Mouse (Mus musculus) small intestine, adult 2 months (tissue): Measurements from ENCODE around the gene Gm21962. TPM values are rescaled to one million over a fixed set of nuclear protein-coding genes. Genes with fewer than 3 reads are reported as not detected.

Experiments
- H3K27ac ChIP-seq: fragments of 200-500 bp; 2 replicates; pipeline ENCODE4 v1.5.1; 2012; ENCODE audit warnings: low read depth, low read length, control low read depth, inconsistent platforms; ENCODE audit not compliant: insufficient read depth
- H3K27me3 ChIP-seq: fragments of 200-500 bp; 2 replicates; pipeline ENCODE4 v1.6.1; 2012; ENCODE audit warnings: mild to moderate bottlenecking, moderate library complexity, low read length, inconsistent platforms; ENCODE audit not compliant: control insufficient read depth, insufficient read depth
- H3K36me3 ChIP-seq: fragments of 200-500 bp; 2 replicates; pipeline ENCODE4 v1.6.1; 2012; ENCODE audit warnings: mild to moderate bottlenecking, low read length, control low read depth, inconsistent platforms; ENCODE audit not compliant: control insufficient read depth, insufficient read depth
- H3K4me1 ChIP-seq: fragments of 200-500 bp; 2 replicates; pipeline ENCODE4 v1.6.1; 2012; ENCODE audit warnings: low read length, inconsistent platforms, mixed read lengths; ENCODE audit not compliant: control insufficient read depth, insufficient read depth, insufficient read length
- H3K4me3 ChIP-seq: fragments of 200-500 bp; 2 replicates; pipeline ENCODE4 v1.5.1; 2012; ENCODE audit warnings: low read depth, mild to moderate bottlenecking, control low read depth, inconsistent platforms, low read length, moderate library complexity
- CTCF ChIP-seq: fragments of 200-500 bp; IDR thresholded peaks from 2 replicates; pipeline ENCODE4 v1.5.1; 2012; ENCODE audit warnings: low read depth, mild to moderate bottlenecking, control low read depth, inconsistent platforms, low read length, moderate library complexity, mixed read lengths; ENCODE audit not compliant: insufficient replicate concordance, insufficient read length; ENCODE audit errors: extremely low read depth
- POLR2A ChIP-seq: fragments of 200-500 bp; IDR thresholded peaks from 2 replicates; pipeline ENCODE4 v1.6.1; 2012; ENCODE audit warnings: low read depth, mild to moderate bottlenecking, control low read depth, inconsistent platforms, low read length, moderate library complexity
- WGBS: fragments of 180-500 bp; shearing (Covaris S2); methylation state at CpG from one replicate; pipeline ENCODE4 v1.1.7; 2018; 5-methylcytosine and 5-hydroxymethylcytosine counted together
- polyA plus RNA-seq: library from polyadenylated mRNA; depleted of rRNA; stranded (reverse); fragments of >200 nt; gene quantifications from 2 replicates; pipeline ENCODE4 v1.2.3, GENCODE M21; 2012

Gene Gm21962
- polyA plus RNA-seq, 1 experiment = not detected

DNA sequence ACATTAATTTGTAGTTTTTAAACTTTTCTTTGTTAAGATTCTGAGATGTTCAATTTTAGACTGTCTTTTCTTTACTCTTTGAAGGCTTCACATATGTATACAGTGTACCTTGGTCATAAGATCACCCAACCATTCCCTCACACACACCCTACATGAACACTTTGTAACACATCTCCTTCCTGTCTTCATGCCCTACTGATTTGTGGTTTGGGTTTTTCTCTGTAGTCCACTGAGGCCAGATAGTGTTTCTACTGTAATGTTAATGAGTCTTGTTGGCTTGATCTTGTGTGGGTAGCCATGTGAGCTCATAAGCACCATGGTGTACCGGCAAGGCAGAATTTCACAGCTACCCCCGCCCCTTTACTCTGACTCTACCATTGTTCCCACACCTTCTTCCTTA is 18.5 kb upstream of the Gm21962 start:
- Histone ChIP-seq H3K4me3 (no peak overlapping the region), H3K27ac (no peak overlapping the region), H3K36me3 (no peaks in the 10 kb centered on the region), H3K27me3 (no peaks in the 10 kb centered on the region), H3K4me1 (no peaks in the 10 kb centered on the region)
- 87% methylated on average over 2 of the region's 2 CpGs for WGBS
- no peak for TF ChIP-seq POLR2A
- no peak for TF ChIP-seq CTCF

GRCm38 (mm10) chr3:137680923-137681322 is 9.6 kb downstream of the Gm21962 start:
- 14% methylated on average over 3 of the region's 3 CpGs for WGBS
- H3K4me1 ChIP-seq = no peaks in the 10 kb centered on the region
- no peak overlapping the region for H3K27ac ChIP-seq
- no peaks in the 10 kb centered on the region for H3K36me3 ChIP-seq
- no peak overlapping the region for H3K4me3 ChIP-seq
- TF ChIP-seq POLR2A (no peak), CTCF (no peak)
- H3K27me3 ChIP-seq = no peaks in the 10 kb centered on the region

DNA sequence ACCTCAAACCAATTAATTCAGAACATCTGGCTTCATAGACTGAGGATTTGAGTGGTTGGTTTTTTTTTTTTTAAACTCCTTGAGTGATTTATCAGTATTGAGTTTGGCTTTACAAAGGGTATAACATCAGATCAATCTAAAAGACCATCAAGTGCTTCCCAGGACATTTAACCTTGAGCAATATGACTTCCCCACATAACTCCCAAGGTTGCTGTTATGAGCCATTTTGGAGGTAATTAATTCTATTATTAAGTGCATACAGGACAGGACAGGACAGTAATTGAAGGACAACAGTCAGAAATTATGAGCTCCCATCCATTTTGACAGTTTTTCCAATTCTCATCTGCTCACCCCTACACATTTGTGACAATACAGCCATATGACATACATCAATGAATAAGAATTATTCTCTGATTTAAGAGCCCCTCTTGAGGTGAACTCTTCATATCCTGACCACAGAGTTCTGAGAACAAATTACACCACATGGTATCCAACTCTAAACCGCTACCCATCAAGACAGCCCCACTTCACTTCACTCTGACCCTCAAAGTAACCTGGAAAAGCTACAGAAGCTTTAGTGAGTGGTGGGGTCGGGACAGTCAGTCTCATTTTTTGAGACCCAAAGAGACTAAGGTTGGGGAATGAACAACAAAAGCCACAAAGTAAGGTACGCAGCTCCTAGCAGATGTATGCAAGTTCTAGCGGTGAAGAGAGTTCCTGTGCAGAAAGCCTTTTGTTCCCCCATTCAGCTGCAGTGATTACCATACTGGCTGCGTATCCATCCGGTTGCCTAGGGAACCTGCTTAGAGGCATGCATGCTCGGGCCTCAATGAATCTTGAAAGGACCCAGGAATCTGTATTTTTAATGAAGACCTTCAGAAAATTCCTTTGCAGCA is 11.8 kb downstream of the Gm21962 start:
- no peak for TF ChIP-seq CTCF
- no peak for TF ChIP-seq POLR2A
- no peaks in the 10 kb centered on the region for H3K27me3 ChIP-seq
- 53% methylated on average over 7 of the region's 7 CpGs for WGBS
- H3K4me1 ChIP-seq = no peaks in the 10 kb centered on the region
- no peaks in the 10 kb centered on the region for H3K36me3 ChIP-seq
- no peak overlapping the region for H3K4me3 ChIP-seq
- no peak overlapping the region for H3K27ac ChIP-seq

- H3K4me1 ChIP-seq = no peaks in the 10 kb centered on the region
These were observed 12.6 kb downstream of the Gm21962 start for GRCm38 (mm10) chr3:137683807-137684403.

GRCm38 (mm10) chr3:137686932-137687331 is 15.6 kb downstream of the Gm21962 start:
- Histone ChIP-seq H3K27ac (no peak overlapping the region), H3K4me1 (no peaks in the 10 kb centered on the region), H3K27me3 (no peaks in the 10 kb centered on the region), H3K4me3 (no peak overlapping the region), H3K36me3 (no peaks in the 10 kb centered on the region)
- no peak for TF ChIP-seq POLR2A
- TF ChIP-seq CTCF = no peak
- 81% methylated on average over 2 of the region's 2 CpGs for WGBS

More at GRCm38 (mm10) chr3:137683807-137684403, 12.6 kb downstream of the Gm21962 start:
- Histone ChIP-seq H3K27ac (no peak overlapping the region), H3K4me3 (no peak overlapping the region), H3K27me3 (no peaks in the 10 kb centered on the region), H3K36me3 (no peaks in the 10 kb centered on the region)
- WGBS = 65% methylated on average over 6 of the region's 6 CpGs
- TF ChIP-seq CTCF (no peak), POLR2A (no peak)

DNA sequence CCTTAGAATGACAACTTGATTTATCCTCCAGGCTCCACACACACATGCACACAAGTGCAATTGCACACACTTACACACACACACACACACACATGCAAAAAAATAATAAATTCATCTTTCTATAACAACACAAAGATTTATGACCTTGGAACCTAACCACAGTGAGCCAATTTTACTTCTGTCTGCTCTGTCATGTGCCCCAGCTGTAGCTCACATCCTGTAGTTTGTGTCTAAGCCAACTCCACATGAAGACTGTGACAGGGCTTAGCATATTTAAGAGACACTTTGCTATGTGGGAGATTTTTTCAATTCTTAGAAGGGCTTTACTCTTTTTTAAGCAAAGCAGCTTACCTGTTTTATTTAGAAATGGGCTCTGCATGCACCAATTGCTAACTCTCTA is 20.2 kb downstream of the Gm21962 start:
- Histone ChIP-seq H3K27me3 (no peaks in the 10 kb centered on the region), H3K4me3 (no peak overlapping the region), H3K27ac (no peak overlapping the region), H3K36me3 (no peaks in the 10 kb centered on the region), H3K4me1 (no peaks in the 10 kb centered on the region)
- TF ChIP-seq CTCF (no peak), POLR2A (no peak)

GRCm38 (mm10) chr3:137715946-137716345 is 44.6 kb downstream of the Gm21962 start:
- H3K4me1 ChIP-seq = no peaks in the 10 kb centered on the region
- H3K27ac ChIP-seq = no peak overlapping the region
- H3K4me3 ChIP-seq = no peak overlapping the region
- H3K27me3 ChIP-seq = no peaks in the 10 kb centered on the region
- 51% methylated on average over 2 of the region's 2 CpGs for WGBS
- H3K36me3 ChIP-seq = no peaks in the 10 kb centered on the region
- TF ChIP-seq CTCF = no peak
- TF ChIP-seq POLR2A = no peak
